Mouse (Mus musculus) layer of hippocampus, postnatal 10 days (tissue): ENCODE measurements around the gene Kcnmb1. TPM values are rescaled to one million over a fixed set of nuclear protein-coding genes. Genes with fewer than 3 reads are reported as not detected.
A peak's percentile ranks its signal among the peaks of the same experiment; 100 is the strongest.

Experiments used
- DNase-seq, 2 experiments: peaks; one replicate each; pipeline ENCODE4 v3.0.0; 2021; ENCODE audit warnings: low spot score in 2 of 2
- long read RNA-seq: library from polyadenylated mRNA; stranded (forward); transcript quantifications from one replicate; pipeline ENCODE4 v2.0.0, GENCODE M21; 2023
- total RNA-seq, 2 experiments: library from RNA; stranded (reverse); gene quantifications; 2 replicates each; pipeline ENCODE4 v1.2.3; 2021

Kcnmb1 gene
- under 1 TPM; 0.27 to 0.33 TPM for total RNA-seq
- long read RNA-seq, full-length matches to known transcripts, result 1 of 2 reads
- long read RNA-seq, partial matches to known transcripts, result 0 of 2 reads
- long read RNA-seq, other reads (novel, unspliced or antisense), result 1 of 2 reads

DNA sequence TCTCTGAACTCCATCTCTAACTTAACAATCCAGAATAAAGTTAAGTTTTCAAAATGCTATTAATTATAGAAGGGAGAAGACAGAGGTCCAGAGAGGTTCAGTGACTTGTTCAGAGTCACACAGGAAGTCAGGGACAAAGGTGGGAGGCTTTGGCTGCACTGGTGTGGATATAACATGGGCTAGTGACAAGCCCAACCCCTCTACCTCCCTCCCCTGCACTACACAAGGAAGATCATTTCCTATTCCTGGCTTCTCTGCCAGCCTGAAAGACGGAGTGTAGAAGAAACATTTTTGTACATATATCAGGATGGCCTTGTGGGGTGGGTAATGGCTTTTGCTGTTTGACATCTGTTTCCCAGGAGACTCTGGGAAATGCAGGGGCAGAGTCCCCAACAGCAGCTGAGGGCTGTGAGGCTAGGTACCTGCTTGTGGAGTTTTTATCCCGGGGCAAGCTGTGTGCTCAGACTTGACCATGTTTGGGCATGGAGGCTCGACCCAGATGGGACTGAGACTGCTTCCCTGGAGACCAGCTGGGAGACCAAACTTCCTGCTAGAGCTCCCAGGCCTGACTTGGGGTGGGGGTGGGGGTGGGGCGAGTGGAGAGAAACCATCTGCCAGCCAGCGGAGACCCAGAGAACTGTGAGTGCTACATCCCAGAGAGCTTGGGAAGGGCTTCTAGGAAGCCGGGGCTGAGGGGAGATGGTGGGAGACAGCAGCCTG is at the start of gene Kcnmb1:
Gene Kcnmb1, plus strand, starts transcription at position 326 of the 720 bp plus-strand sequence.
- no peak for DNase-seq

GRCm38 (mm10) chr11:33913061-33913460 is 49.8 kb upstream of the Kcnmb1 start:
- DNase-seq, result no peak

- no peak for DNase-seq
Measured at GRCm38 (mm10) chr11:33914216-33914615, 48.6 kb upstream of the Kcnmb1 start.

- DNase-seq, result peak; percentile 86 to 89
Measured at GRCm38 (mm10) chr11:33917574-33917973, 45.2 kb upstream of the Kcnmb1 start.

DNA sequence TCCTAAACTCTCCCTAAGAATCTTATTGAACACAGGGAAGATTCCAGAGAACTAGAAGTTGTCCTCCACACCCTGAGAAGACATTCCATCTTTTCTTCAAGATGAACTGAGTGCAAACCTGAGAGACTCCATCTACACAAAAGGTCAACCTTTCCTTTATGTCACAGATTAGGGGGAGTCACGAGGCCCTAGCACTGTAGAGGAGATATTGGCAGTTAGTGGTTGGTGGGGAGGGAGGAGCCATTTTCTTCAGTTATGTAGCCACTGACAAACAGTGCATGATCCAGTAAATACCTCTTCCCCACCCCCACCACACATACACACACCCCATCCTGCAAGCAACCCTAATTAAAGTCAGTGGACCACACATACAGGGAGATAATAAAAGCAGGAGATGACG is 44.4 kb upstream of the Kcnmb1 start:
- DNase-seq, result no peak

DNA sequence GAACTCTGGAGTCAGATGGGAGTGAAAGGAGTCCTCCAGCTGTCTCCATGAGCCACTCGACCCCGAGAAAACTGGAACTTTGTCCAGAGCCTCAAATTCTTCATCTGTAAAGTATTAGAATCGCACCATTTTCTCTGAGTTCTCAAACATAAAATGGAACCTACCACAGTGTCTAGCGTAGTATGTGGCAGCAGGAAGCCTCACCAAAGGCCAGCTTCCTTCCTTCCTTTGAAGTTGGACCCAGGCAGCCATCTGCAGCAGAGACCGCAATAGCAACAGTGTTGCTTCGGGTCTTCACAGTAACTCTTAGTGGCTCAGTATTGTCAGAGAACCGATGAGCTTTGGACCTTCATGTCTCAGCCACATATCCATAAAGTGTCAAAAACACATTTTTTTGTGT is 43.0 kb upstream of the Kcnmb1 start:
- no peak for DNase-seq

DNA sequence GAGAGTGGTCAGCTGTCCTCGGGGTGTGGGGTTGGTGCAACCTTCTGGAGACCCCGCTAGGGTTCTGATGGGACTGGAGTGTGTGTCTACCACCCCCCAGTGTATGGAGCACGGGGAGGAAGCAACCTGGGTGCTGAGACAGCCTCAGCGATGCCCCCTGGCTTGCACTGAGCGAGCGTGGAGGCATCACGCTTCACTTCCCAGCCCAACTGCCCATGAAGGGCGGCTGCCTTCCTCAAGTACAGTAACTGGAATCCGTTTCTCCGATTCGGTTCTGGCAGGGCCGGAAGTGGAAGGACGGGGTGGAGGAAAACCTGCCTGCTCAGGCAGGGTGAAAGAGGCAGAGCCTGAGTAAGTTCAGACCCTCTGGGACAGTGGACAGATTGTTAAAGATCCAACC is 41.4 kb upstream of the Kcnmb1 start:
- DNase-seq, result no peak

- no peak for DNase-seq
Measured at GRCm38 (mm10) chr11:33923031-33923430, 39.8 kb upstream of the Kcnmb1 start.

DNA sequence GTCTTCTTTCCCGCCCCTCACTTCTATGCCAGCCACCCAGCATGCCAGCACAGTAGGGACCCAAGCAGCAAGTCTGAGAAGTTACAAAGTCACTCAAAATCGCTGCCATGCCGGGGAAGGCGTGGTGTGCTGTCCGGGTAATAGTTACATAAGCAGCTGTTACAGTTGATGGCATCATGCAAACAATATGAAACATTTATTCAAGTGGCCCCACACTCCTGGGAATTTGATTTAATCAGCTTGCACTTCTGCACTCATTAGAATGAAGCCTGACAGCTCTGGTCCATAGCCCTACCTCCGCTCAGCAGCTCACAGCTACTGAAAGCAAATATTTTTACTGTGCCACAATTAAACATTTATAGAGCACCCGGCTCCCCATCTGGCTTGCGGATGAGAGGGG is 37.0 kb upstream of the Kcnmb1 start:
- no peak for DNase-seq

DNA sequence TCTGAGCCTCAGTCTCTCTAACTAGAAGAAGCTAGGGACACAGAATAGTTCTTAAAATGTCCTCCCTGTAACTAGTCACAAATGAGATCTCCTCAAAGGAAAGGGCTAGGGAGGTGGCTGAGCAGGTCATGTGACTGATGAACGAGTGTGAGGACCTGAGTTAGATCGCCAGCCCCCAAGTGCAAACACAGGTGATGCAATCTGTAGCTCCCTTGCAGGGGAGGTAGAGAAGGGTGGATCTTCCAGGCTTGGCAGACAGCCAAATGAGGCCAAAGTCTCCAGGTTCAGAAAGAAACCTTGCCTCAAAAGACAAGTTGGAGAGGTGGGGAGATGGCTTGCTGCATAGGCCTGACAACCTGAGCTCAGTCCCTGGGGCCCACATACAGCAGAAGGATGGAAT is 36.3 kb upstream of the Kcnmb1 start:
- DNase-seq, result no peak

DNA sequence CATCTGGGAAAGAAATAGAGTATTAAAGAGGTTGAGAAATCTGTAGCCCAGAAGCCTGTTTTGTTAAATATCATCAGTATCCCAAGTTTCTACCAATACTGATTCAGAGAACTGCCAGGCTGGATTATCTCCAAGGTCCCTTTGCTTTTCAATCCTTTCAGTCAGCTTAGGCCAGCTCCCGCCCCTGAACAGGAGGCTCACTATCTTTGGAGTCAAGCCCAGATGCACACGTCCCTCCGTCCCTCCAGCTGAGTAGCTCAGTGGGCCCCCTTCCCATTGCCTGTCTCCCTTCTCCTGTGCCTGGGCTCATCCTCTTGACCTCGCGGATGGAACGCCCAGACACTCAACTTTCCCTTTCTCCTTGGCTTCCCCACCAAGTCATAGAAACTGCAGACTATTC is 35.5 kb upstream of the Kcnmb1 start:
- no peak for DNase-seq

- DNase-seq, result peak; percentile 55 to 61
Measured at GRCm38 (mm10) chr11:33927836-33928235, 35.0 kb upstream of the Kcnmb1 start.

DNA sequence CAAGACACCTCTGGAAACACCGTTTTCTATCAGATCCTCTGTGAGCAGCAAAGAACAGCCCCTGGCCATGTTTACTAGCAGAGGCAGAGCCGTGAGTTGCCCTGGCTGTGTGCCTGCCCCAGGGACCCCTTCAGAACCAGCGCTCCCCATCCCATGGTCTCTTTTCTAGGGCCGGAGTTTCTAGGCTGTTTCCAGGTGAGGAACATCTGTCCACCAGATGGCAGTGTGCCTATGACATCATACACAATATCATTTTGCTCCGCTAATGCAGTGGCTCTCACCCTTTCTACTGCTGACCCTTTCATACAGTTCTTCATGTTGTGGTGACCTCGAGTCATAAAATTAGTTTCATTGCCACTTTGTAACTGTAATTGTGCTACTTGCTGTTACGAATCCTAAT is 34.2 kb upstream of the Kcnmb1 start:
- peak in 1 of 2 experiments; percentile 36 for DNase-seq

- DNase-seq, result no peak
Measured at GRCm38 (mm10) chr11:33929412-33929811, 33.4 kb upstream of the Kcnmb1 start.

DNA sequence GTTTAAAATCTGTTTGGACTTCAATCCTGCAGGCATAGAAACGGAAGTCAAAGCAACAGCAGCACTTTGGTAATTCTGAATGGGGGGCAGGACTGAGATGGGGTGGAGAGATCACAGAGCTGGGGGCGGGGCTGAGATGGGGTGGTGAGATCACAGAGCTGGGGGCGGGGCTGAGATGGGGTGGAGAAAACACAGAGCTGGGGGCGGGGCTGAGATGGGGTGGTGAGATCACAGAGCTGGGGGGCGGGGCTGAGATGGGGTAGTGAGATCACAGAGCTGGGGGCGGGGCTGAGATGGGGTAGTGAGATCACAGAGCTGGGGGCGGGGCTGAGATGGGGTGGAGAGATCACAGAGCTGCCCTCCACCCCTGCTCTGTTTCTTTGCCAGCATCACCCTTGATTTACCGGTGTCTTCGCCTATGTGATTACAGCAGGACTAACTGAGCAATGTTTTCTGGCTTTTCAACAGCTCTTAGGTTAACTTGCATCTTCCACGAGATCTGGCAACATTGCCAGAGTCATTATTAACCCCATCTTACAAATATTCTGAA is 30.9 kb upstream of the Kcnmb1 start:
- DNase-seq, result no peak

DNA sequence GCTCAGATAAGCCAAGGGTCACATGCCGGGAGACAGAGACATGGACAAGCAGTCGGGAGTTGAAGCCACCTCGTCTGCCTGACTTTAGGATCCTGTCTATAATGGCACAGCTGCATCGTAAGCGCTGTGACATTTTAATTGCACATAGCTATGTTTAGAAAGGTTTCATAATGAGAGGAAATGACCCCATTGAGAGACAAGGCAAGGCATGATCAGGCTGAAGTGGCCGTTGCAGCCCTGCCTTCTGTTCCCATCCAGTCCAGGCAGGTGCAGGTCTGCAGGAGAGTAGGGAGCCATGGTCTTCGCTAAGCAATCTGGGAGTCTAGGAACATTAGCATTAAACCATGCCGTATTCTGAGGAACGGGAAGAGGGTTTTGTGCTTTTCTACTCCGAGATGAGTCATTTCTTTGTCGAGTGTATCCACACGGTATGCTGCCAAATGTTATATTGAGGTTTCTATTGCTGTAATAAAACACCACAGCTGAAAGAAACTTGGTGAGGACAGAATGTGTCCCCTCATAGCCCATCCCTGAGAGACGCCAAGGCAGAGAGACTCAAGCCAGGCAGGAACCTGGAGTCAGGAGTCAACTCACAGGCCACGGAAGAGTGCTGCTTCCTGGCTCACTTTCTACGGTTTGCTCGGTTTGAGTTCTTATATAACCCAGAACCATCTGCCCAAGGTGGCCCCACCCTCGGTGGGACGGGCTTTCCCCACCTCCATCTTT is 30.3 kb upstream of the Kcnmb1 start:
- no peak for DNase-seq

DNA sequence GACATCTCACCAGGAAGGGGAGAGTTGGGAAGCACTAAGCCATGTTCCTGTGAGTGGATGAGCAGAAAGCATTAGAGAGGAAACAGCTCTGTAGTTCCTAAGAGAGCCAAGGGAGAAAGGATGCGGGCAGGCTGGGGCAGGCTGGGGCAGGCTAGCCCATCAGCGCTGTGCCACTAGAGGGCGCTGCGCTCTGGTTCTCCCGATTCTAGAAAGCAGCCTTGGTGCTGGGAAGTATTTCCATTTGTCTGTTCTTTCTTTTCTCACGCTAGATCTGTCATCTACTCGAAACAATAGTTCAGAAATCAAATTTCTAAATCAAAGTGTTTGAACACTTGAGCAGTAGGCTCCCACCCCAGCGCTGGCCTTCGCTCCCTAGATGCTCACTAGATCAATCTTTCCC is 28.5 kb upstream of the Kcnmb1 start:
- no peak for DNase-seq

DNA sequence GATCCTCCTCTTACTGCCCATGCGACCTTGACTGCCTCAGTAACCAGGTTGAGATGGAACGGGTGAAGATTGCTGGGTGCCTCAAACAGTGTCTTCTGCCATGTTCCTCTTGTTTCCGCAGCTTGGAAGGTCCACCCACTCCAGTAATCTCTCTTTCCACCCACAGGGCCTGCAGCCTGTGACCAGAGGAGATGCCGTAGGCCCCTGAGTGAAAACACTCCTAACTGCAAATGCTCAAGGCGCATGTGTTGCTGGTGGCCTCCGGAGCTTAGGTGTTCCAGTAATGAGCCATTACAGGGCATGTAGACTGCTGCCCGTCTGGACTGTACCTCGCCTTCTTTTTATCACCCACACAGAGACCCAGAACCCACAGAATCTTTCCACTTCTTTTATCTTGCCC is 25.2 kb upstream of the Kcnmb1 start:
- DNase-seq, result no peak

DNA sequence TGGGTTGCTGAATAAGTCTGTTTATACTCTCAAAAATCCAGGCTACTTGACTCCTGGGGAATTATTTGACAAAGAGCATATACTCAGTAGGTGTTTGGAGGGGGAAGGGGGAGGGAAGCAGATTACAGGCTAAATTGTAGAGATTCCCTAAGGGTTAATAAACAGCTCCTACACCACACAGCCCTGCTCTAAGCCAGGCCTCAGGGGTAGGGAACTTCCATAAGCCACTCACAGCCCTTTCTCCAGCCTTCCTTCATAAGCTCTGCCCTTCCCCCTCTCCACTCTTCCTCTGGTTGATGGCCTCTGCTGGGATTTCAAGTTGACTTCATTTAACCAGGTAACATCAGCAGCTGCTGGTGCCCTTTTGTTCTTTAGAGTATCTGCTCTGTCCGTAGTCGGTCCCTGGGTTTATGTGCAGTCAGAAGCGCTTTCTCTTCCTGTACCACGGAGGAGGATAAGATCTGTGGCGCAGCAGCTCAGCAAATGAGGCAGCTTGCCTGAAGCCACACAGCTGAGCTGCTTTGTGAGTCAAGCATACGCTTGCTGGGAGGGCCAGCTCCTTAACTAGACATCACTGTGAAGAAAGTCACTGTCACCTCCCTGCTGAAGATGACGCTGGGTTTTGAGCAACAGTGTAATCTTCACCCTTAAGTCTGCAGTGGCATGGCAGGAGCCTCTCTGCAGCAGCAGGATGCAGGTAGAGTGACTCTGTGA is 24.1 kb upstream of the Kcnmb1 start:
- no peak for DNase-seq

DNA sequence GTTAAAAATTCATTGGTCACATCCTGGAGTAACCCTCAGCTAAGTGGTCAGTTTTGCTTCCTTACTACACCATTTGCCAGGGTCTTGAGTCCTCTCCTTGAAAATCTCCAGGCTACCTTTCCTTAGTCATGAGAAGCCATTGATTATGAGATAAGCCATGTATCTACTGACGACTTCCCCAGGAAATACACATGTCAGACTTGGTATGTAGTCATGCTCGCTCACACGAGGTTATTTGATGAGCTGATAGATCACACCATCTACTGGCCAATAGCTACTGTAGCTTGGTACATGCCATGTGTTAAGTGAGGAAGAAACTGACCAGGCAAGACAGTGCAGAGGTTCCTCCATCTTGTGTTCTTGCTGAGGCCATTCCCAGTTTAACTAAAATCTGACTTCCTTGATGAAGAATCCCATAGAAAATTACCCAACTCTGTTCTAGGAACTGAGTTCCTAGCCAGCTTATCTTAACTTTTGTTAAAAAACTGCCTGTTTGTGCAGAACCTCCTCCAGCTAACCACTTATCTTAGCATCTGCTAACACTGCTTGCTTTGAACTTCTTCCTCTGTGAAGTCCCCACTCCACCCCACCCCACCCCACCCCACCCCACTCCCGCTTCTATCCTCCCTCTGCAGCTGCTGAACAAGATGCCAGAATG is 23.2 kb upstream of the Kcnmb1 start:
- DNase-seq, result no peak

DNA sequence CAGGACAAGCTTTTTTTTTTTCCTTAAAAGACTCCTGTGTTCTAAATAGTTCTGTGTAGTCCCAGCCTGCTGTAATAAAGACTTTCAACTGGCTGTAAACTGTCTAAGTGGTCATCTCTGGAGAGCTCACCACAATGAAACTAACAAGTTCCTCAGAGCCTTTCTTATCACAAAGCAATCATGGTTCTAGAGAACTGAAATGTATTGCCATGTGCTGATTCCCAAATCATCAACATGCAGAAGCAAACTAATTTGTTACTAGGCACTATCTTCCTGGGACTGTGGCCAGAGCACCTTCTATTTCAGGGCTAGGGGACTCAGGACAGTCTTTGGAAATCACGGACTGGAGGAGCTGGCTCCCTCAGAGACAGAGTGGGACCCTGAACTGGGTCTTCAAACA is 19.2 kb upstream of the Kcnmb1 start:
- no peak for DNase-seq
